Mouse (Mus musculus) intestine, embryonic 14.5 days (tissue): ENCODE data around the gene Nme4. TPM values are rescaled to one million over a fixed set of nuclear protein-coding genes. Genes with fewer than 3 reads are reported as not detected.

ENCODE experiments used
- ATAC-seq: fragments of 200-750 bp; cut with Nextera tagmentation; replicated peaks from 2 replicates; pipeline ENCODE4 v1.8.0; 2017; ENCODE audit warnings: low read depth, moderate number of reproducible peaks, moderate TSS enrichment, moderate library complexity; ENCODE audit not compliant: low FRiP score, low TSS enrichment
- DNase-seq: peaks from one replicate; pipeline ENCODE4 v3.0.0-alpha.2; 2018; ENCODE audit warnings: low spot score
- H3K27ac ChIP-seq: fragments of 300-500 bp; sonication (generic); 2 replicates; pipeline ENCODE4 v1.5.1; 2014; ENCODE audit warnings: low read depth, mild to moderate bottlenecking, control low read depth
- H3K27me3 ChIP-seq: fragments of 300-500 bp; sonication (generic); replicated peaks from 2 replicates; pipeline ENCODE4 v1.6.1; 2014; ENCODE audit warnings: low read length, control low read depth; ENCODE audit not compliant: control insufficient read depth, insufficient read depth
- H3K36me3 ChIP-seq: fragments of 300-500 bp; sonication (generic); 2 replicates; pipeline ENCODE4 v1.6.1; 2014; ENCODE audit warnings: low read length, control low read depth; ENCODE audit not compliant: control insufficient read depth, insufficient read depth
- H3K4me1 ChIP-seq: fragments of 300-500 bp; sonication (generic); replicated peaks from 2 replicates; pipeline ENCODE4 v1.6.1; 2014; ENCODE audit warnings: low read length, control low read depth, mixed read lengths; ENCODE audit not compliant: control insufficient read depth, insufficient read depth
- H3K4me2 ChIP-seq: fragments of 300-500 bp; sonication (generic); 2 replicates; pipeline ENCODE4 v1.6.1; 2014; ENCODE audit warnings: low read length
- H3K4me3 ChIP-seq: fragments of 300-500 bp; sonication (generic); 2 replicates; pipeline ENCODE4 v1.5.1; 2014; ENCODE audit warnings: low read depth, low read length, control low read depth, mixed read lengths
- H3K9ac ChIP-seq: fragments of 300-500 bp; sonication (generic); 2 replicates; pipeline ENCODE4 v1.6.1; 2014; ENCODE audit warnings: mild to moderate bottlenecking, low read length
- H3K9me3 ChIP-seq: fragments of 300-500 bp; sonication (generic); 2 replicates; pipeline ENCODE4 v1.6.1; 2016; ENCODE audit warnings: low read length, control low read depth; ENCODE audit not compliant: control insufficient read depth
- WGBS: fragments of 180-500 bp; shearing (Covaris S2); extraction: QIAGEN DNeasy Blood & Tissue Kit; methylation state at CpG from one replicate; pipeline ENCODE4 v1.1.7; 2014; 5-methylcytosine and 5-hydroxymethylcytosine counted together
- polyA plus RNA-seq: library from polyadenylated mRNA; unstranded; fragments of >200 nt; fragmentation: Nextera tagmentation; extraction: Ambion mirVana; gene quantifications from 2 replicates; pipeline ENCODE4 v1.2.1, GENCODE M21; 2014

Gene Nme4
- polyA plus RNA-seq, 1 experiment from 2014 or later: 118 TPM

DNA sequence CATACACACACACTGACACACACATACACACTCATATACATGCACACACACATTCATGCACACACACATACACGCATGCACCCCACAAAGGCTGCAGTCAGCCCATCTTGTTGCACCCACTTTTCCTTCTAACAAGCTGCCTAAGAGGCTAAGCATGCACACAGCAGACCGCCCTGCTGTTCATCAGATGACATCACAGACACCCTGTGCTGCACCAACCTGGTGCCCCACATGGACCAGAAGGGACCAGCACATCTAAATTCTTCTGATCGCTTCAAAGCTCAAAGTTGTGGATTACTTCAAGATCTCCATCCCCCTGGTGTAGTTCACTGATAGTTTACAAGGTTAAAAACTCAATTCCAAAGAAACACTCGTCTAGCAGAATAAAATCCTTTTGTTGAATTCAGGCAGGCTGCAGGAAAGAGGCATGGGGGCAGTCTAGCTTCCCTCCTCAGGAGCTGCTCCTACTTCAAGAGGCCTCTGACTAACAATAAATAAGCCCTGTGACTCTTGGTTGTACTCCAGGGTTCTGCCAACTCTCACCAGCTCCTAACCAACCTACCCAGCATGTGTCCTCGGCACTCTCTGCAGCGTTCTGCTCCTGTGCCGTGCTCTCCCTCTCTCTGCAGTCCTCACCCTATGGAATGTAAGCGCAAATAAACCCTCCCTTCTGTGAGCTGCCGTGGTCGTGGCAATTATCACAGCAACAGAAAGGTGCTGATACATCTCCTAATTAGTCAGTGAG is 49.0 kb downstream of the Nme4 start:
- no peak overlapping the region for H3K4me3 ChIP-seq
- ATAC-seq: no peak
- no peak for DNase-seq
- no peak overlapping the region for H3K27ac ChIP-seq
- H3K9me3 ChIP-seq: no peaks in the 10 kb centered on the region
- no peak overlapping the region for H3K9ac ChIP-seq
- H3K4me2 ChIP-seq: no peak overlapping the region
- 53% methylated on average over 10 of the region's 10 CpGs for WGBS
- no peaks in the 10 kb centered on the region for H3K36me3 ChIP-seq
- no peaks in the 10 kb centered on the region for H3K27me3 ChIP-seq
- H3K4me1 ChIP-seq: no peaks in the 10 kb centered on the region

DNA sequence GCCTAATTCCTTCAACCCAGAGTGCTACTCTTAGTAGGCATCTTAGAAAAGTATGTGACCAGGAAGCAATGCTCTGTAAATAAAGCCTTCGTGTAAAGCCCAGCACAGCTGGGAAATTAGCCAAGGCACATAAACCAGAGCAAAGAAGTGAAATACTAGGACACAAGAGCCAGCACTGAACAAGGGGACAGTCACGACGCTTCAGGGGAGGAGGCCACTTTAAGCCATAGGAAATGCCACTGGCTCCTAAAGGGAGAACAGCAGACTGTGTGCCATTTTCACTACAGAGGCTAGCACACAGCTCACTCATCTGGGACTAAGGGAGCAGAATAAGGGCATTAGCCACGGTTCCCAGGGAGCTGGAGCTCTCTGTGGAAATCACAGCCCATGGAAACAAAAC is 50.1 kb downstream of the Nme4 start:
- H3K9me3 ChIP-seq: no peaks in the 10 kb centered on the region
- H3K4me1 ChIP-seq: no peaks in the 10 kb centered on the region
- no peaks in the 10 kb centered on the region for H3K27me3 ChIP-seq
- H3K4me3 ChIP-seq: no peak overlapping the region
- no peaks in the 10 kb centered on the region for H3K36me3 ChIP-seq
- H3K27ac ChIP-seq: no peak overlapping the region
- H3K9ac ChIP-seq: no peak overlapping the region
- H3K4me2 ChIP-seq: no peak overlapping the region
- 67% methylated on average over 4 of the region's 4 CpGs for WGBS
- DNase-seq (no peak), ATAC-seq (no peak)

DNA sequence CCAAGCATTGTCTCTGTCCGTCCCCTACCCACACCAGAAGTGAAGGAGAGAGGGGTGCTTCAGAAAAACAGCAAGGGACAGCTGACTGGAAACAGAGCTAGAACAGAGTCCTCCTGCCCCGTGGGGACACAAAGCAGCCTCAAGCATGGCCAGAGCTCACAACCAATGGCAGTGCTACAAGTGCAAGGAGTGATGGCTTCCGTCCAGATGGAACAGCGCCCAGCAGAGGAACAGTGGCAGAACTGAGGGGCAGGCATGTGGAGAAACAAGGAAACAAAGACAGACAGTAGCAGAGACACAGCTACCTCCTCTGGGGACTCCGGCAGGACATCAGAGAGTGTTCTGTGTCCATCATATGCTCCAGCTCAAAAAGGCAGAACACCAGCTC is 52.2 kb downstream of the Nme4 start:
- H3K9me3 ChIP-seq: no peaks in the 10 kb centered on the region
- no peak overlapping the region for H3K4me3 ChIP-seq
- no peak overlapping the region for H3K27ac ChIP-seq
- no peaks in the 10 kb centered on the region for H3K27me3 ChIP-seq
- no peaks in the 10 kb centered on the region for H3K4me1 ChIP-seq
- H3K9ac ChIP-seq: no peak overlapping the region
- no peaks in the 10 kb centered on the region for H3K36me3 ChIP-seq
- H3K4me2 ChIP-seq: no peak overlapping the region
- 73% methylated on average over 5 of the region's 5 CpGs for WGBS
- DNase-seq (no peak), ATAC-seq (no peak)

DNA sequence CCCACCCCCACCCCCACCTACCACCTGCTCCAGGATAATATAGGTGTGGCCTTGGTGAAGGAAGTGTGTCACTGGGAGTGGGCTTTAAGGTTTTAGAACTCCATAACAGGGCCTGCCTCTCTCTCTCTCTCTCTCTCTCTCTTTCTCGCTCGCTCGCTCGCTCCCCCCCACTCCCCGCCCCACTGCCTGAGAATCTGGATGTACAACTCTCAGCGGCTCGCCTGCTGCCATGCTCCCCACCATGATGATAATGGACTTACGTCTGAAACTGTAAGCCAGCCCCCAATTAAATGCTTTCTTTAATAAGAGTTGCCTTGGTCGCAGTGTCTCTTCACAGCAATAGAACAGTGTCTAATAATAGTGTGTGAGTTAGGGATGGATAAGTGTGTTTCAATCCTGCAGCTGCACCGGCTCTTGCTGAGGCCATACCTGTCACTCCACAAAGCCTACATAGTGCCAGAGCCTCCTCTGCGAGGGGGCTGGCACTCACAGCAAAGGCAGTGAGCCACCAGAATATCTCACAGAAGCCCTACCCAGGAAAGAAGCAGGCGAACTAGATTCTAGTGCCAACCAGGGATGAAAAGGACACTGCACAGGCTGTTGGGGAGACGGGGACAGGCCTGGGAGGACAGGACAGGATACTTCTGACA is 52.7 kb downstream of the Nme4 start:
- Histone ChIP-seq H3K36me3 (no peaks in the 10 kb centered on the region), H3K27ac (no peak overlapping the region), H3K4me2 (no peak overlapping the region), H3K9ac (no peak overlapping the region), H3K27me3 (no peaks in the 10 kb centered on the region), H3K4me3 (no peak overlapping the region), H3K9me3 (no peaks in the 10 kb centered on the region), H3K4me1 (no peaks in the 10 kb centered on the region)
- WGBS: 82% methylated on average over 13 of the region's 13 CpGs
- no peak for DNase-seq
- ATAC-seq: no peak

Other genes with a start within 250 kb of the Nme4 start
- gene Wdr90, start 234.1 kb downstream of the Nme4 start, polyA plus RNA-seq: 18.2 and 19.8 TPM in 2 replicates
- 44.1 and 61.2 TPM in 2 replicates for gene Mcrip2, start 226.8 kb downstream of the Nme4 start, polyA plus RNA-seq
- 63.2 and 64.1 TPM in 2 replicates for gene Mettl26, start 220.5 kb downstream of the Nme4 start, polyA plus RNA-seq
- gene Wfikkn1, start 214.7 kb downstream of the Nme4 start, polyA plus RNA-seq: 0.40 and 0.69 TPM in 2 replicates
- 14.2 and 14.6 TPM in 2 replicates for gene Rab40c, start 175.9 kb downstream of the Nme4 start, polyA plus RNA-seq
- gene Pigq, start 150.7 kb downstream of the Nme4 start, polyA plus RNA-seq: 59.9 and 60.8 TPM in 2 replicates
- not detected in 2 replicates for gene Nhlrc4, start 150.6 kb downstream of the Nme4 start, polyA plus RNA-seq
- 0.28 TPM in 1 of 2 replicates, not detected in the other for gene A930017K11Rik, start 143.0 kb downstream of the Nme4 start, polyA plus RNA-seq
- 23.4 and 23.5 TPM in 2 replicates for gene Capn15, start 109.8 kb downstream of the Nme4 start, polyA plus RNA-seq
- 12.8 and 13.7 TPM in 2 replicates for gene Rab11fip3, start 26.0 kb downstream of the Nme4 start, polyA plus RNA-seq
- 27.3 and 32.4 TPM in 2 replicates for gene Decr2, start 5.3 kb downstream of the Nme4 start, polyA plus RNA-seq
- gene Tmem8, start 17.7 kb upstream of the Nme4 start, polyA plus RNA-seq: 2.7 and 4.9 TPM in 2 replicates
- 235 and 241 TPM in 2 replicates for gene Mrpl28, start 27.9 kb upstream of the Nme4 start, polyA plus RNA-seq
- gene Axin1, start 43.1 kb upstream of the Nme4 start, polyA plus RNA-seq: 11.5 and 13.1 TPM in 2 replicates
- gene Pdia2, start 103.5 kb upstream of the Nme4 start, polyA plus RNA-seq: 0.47 and 3.7 TPM in 2 replicates
- 14.3 and 20.0 TPM in 2 replicates for gene Rgs11, start 107.3 kb upstream of the Nme4 start, polyA plus RNA-seq
- gene Arhgdig, start 112.2 kb upstream of the Nme4 start, polyA plus RNA-seq: 21.4 and 29.0 TPM in 2 replicates
- gene Fam234a, start 148.6 kb upstream of the Nme4 start, polyA plus RNA-seq: 71.9 and 76.5 TPM in 2 replicates
- gene Luc7l, start 157.3 kb upstream of the Nme4 start, polyA plus RNA-seq: 99.6 and 105 TPM in 2 replicates